Mouse (Mus musculus) brain, embryonic 14.5 days (tissue): ENCODE results near the gene Has1. TPM values are rescaled to one million over a fixed set of nuclear protein-coding genes. Genes with fewer than 3 reads are reported as not detected.
"Not testable (repeated sequence)": the region's sequence is repeated elsewhere in the genome, so short reads cannot be mapped to it uniquely, and the experiment has no call there.

ENCODE experiments used
- DNase-seq: peaks from one replicate; pipeline ENCODE4 v3.0.0-alpha.2; 2011; ENCODE audit warnings: low read depth
- CTCF ChIP-seq: fragments of 200-500 bp; IDR thresholded peaks from 2 replicates; pipeline ENCODE4 v1.5.1; 2012; ENCODE audit warnings: inconsistent platforms, mild to moderate bottlenecking, moderate library complexity, borderline replicate concordance; ENCODE audit not compliant: insufficient read depth, insufficient read length; ENCODE audit errors: extremely low read depth
- POLR2A ChIP-seq: fragments of 200-500 bp; IDR thresholded peaks from 2 replicates; pipeline ENCODE4 v1.6.1; 2012; ENCODE audit warnings: mild to moderate bottlenecking, inconsistent platforms, borderline replicate concordance; ENCODE audit not compliant: poor library complexity, insufficient read depth, insufficient read length, severe bottlenecking; ENCODE audit errors: extremely low read depth
- polyA plus RNA-seq: library from polyadenylated mRNA; depleted of rRNA; stranded (reverse); fragments of >200 nt; gene quantifications from 2 replicates; pipeline ENCODE4 v1.2.3, GENCODE M21; 2012

Has1 gene
- polyA plus RNA-seq, 1 experiment: 0.11 TPM

DNA sequence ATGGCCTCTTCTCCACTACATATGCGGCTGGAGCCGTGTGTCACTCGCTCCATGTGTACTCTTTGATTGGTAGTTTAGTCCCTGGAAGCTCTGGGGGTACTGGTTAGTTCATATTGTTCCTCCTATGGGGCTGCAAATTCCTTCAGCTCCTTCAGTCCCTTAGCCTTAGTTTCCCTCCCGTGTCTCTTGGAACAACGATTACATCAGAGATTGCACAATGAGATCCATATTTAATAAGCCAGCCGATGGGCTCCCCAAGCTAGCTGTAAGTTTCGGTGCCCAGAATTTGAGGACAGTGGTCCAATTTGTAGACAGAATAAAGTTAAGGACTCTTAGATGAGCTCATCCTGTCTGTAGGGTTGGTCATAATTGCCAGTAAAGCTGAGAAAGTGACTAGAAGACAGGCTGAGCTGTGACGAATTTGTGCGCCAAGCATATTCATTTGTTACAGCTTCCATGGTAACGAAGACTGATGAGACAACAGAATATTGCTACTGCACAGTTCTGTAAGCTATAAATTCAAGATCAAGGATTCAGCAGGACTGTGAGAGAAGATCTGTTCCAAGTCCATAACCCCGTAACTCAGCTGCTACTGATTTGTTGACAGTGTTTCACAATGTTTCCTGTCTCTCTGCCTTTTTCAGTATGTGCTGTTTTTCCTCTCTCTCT, 11.9 kb upstream of the Has1 start:
- DNase-seq: no peak
- no peak for TF ChIP-seq CTCF
- no peak for TF ChIP-seq POLR2A

DNA sequence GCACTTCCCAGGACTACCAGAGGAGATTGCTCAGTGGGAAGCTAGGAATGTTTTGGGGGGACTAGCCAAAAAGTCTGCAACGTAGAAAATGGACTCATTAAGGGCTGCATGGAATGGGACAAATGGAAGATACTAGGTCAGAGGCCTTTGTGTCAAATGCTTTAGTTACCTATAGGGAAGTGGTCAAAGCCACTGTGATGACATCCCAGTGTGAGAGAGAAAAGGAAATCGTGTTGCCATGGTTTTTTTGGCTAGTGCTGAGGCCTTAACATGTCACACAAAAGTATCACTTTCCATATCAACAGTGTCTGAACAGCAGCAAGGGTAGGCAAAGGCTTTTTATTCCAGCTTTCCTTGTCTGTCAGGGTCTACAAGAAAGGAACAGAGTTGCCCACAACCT, 10.2 kb upstream of the Has1 start:
- no peak for DNase-seq
- no peak for TF ChIP-seq CTCF
- no peak for TF ChIP-seq POLR2A

DNA sequence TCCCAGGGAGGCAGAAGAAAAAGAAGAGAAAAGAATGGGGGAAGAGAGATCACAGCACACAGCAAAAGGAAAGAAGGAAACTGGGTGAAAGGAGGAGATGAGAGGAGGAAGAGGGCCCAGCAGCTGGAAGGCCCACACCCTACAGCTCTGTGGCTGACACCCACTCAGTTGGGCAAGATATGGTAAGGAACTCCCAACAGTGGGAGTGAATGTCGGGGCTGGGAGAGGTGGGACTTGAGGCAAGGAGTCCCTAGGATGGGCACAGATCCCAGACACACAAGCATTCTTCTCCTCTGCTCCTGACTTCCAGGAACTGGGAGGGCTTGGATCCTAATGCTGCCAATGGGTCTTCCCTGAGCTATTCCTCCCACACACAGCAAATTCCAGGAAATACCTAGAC, 7.4 kb upstream of the Has1 start:
- DNase-seq: no peak
- TF ChIP-seq POLR2A (no peak), CTCF (no peak)

DNA sequence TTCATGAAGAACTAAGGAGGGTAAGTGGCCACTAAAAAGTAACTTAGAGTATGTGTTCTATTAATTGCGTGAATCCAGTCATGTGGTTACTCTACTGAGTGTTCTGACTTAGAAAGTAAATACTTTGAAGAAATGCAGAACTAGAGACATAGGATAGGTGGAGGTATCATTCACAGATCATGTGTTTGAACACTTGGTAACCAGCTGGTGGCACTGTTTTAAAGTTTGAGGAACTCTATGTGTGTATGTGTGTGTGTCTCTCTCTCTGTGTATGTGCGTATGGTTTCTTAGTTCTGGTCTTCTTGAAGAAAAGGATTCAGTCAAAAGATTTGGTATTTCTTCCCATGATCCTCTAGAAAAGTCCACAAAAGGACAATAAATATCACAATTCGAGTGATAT, 5.1 kb upstream of the Has1 start:
- TF ChIP-seq CTCF (no peak), POLR2A (no peak)
- DNase-seq: no peak

DNA sequence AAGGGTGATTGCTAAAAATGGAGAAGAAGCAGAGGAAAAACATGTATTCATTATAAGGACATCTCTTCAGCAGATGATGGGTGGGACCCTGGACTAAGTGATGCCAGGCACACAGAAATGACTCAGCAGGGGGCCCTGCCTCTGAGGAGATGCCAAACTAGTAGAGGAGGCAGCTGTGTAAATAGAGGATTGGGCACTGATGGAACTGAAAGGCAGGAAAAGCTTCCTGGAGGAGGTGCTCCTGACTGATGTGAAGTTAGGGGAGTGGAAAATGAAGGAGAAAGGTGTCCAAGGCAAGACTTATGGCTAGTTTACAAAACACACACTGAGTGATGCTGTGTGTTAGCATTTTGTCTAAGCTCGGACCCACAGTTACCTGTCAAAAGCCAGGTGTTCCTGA, 2.4 kb upstream of the Has1 start:
- no peak for TF ChIP-seq POLR2A
- no peak for TF ChIP-seq CTCF
- no peak for DNase-seq

DNA sequence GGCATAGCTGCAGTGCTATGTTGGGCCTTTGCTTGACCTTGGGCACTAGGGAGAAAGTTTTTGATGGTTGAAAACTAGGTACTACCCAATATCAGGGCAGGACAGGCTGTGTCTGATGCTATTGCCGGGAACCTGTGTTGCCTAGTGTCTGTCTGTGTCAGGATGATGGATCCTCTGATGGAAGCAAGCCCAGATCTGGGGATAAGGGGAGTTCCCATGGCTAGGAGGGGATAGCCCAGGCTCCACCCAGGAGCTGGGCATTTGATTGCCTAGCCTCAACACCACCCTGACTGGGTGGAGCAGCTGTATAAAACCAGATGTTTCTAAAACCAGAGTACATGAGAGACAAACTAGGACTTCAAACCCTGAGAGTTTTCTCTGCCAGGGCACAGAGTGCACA, 1.6 kb upstream of the Has1 start:
- TF ChIP-seq POLR2A (no peak), CTCF (no peak)
- no peak for DNase-seq

DNA sequence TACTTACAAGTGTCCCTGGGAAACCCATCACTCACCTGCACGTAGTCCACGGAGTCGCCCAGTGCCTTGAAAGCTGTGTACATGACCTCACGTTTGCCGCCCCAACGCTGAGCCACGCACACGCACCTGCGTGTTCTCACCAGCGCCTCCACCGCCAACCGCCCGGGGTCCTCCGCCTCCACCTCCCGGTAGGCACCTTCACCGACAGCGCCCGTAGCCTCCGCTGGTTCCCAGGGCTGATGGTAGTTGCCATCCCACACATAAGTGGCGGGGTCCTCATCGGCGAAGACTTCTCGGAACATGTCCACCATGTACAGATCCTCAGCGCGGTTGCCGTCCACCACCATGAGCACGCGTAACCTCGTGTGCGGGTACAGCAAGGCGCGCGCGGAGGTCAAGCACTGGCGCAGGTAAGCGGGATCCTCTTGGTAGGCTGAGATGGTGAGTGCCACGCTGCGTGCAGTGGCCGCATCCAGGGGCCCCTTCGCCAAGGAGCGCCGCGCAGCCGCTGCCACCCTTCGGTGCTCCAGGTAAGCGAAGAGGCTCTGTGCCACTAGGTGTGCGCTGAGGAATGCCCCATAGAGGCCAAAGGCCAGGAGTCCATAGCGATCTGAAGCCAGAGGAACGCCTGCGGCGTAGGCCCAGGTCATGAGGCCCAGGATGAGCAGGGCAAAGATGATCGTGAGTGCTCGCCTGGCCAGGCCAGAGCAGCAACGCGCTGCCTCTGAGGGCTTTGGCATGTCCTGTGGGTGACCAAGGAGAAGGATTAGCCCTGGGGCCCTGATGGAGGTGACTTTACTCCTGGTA, 4.9 kb downstream of the Has1 start:
- TF ChIP-seq CTCF (no peak), POLR2A (no peak)
- DNase-seq: no peak

DNA sequence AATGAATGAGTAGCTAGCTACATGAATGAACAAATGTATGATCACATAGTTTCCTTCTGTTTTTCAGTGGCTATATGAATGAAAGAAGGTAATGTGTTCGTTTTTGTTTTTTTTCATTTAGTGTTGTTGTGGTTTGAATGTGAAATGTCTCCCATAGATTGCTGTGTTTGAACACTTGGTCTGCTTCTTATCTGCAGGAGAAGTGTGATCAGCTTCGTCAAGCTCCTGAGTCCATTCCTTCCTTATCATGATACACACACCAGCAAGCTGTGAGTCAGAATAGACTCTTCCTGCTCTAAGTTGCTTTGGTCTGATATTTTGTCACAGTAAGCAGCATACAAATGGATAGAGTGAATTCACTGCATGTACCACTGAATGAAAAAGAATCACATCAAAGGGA, 6.0 kb downstream of the Has1 start:
- DNase-seq: no peak
- TF ChIP-seq CTCF (no peak), POLR2A (no peak)

DNA sequence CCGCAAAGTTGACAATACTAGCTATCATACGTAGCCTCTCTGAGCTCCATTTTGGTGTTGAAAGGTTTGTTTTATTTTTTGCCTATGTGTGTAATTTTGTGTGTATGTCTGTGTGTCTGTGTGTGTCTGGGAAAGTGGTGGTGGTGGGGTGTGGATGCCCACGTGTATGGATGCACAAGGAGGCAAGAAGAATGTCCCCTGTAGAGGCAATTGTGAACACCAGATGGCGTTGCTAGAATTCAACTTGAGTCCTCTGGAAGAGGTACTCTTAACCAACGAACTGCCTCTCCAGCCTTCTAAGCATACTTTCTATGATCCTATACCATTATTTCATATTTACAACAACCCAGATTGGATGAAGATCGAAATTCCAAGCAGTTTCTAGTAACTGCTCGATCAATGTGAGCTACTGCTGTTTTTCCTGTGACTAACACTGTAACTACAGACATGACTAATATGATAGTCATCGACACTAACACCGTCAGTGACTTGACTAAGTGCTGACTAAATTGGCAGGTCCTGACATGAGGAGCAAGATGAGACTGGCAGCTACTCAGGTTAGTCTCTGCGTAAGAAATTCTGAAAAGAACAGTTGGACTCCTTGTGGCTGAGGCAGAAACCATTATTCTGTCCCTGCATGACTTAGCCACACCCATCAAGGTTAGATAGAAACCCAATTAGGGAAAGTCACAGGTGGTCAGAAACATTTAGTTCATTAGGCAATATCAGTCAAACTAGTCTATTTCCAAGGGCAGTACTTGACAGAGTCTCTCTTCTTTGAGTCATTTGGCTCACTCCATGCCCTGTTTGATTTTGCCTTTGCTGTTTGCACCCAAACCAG, 9.6 kb downstream of the Has1 start:
- TF ChIP-seq POLR2A (no peak), CTCF (no peak)
- DNase-seq: no peak

DNA sequence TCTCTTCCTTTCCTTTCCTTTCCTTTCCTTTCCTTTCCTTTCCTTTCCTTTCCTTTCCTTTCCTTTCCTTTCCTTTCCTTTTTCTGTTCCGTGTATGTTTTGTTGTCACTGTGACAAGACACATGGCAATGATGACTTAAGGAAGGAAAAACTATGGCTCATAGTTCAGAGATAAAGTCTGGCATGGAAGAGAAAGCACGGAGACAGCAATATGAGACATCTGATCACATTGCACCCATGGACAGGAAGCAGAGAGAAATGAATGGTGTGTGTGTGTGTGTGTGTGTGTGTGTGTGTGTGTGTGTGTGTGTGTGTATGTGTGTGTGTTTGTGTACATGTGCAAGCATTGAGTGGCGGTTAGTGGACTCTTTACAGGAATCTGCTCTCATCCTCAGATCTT, 10.4 kb downstream of the Has1 start:
- not testable (repeated sequence) for DNase-seq

DNA sequence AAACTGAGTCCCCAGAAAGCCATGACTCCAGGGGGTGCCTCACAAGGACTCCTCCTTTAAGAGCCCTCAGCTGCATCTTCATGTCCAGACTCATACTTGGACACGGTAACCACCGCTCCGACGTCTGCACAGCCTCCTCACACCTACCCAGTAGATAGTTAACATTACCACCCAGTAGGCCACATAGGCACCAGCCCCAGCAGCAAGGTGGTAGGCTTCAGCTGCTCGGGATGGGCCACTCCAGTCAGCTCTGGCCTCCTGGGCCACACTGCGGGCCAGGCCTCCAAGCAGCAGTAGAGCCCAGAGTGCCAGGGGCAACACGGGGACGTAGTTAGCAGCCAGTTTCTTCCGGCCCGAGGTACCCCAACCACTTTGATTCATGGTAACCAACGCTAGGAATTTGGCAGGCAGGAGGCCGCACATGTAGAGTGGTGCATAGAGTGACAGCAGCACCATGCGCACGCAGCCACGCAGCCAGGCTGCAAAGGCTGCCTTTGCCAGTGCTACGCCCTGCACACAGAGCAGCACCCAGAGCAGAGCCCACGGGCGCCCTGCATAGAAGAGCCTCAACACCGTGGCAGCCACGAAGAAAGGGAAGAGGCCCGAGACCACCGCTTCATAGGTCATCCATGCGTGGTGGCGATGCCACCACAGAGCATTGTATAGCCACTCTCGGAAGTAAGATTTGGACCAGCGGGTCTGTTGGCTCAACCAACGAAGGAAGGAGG, 11.3 kb downstream of the Has1 start:
- DNase-seq: no peak
- TF ChIP-seq POLR2A (no peak), CTCF (no peak)
